Mouse (Mus musculus) layer of hippocampus, postnatal 10 days (tissue): ENCODE measurements around the gene Tgif1. TPM values are rescaled to one million over a fixed set of nuclear protein-coding genes. Genes with fewer than 3 reads are reported as not detected.

Experiments
- DNase-seq, 2 experiments: peaks; one replicate each; pipeline ENCODE4 v3.0.0; 2021; ENCODE audit warnings: low spot score in 2 of 2
- microRNA-seq, 2 experiments: library from miRNA; unstranded; fragments of <30 nt; microRNA quantifications; one replicate each; pipeline ENCODE4 v1.2.0; 2021
- total RNA-seq, 2 experiments: library from RNA; stranded (reverse); gene quantifications; 2 replicates each; pipeline ENCODE4 v1.2.3; 2021

Gene Tgif1
- total RNA-seq, 2 experiments from 2014 or later = 2.6 to 3.9 TPM

GRCm38 (mm10) chr17:70808837-70809236 is 44.5 kb downstream of the Tgif1 start:
- no peak for DNase-seq

- no peak for DNase-seq
Measured at GRCm38 (mm10) chr17:70807885-70808284, 45.5 kb downstream of the Tgif1 start.

GRCm38 (mm10) chr17:70806600-70806999 is 46.7 kb downstream of the Tgif1 start:
- no peak for DNase-seq

GRCm38 (mm10) chr17:70805866-70806265 is 47.5 kb downstream of the Tgif1 start:
- no peak for DNase-seq

GRCm38 (mm10) chr17:70802022-70802421 is 51.3 kb downstream of the Tgif1 start:
- DNase-seq = no peak

- no peak for DNase-seq
Measured at GRCm38 (mm10) chr17:70799266-70799665, 54.1 kb downstream of the Tgif1 start.

- no peak for DNase-seq
Measured at GRCm38 (mm10) chr17:70797773-70798045, 55.6 kb downstream of the Tgif1 start.

GRCm38 (mm10) chr17:70796940-70797772 is 56.2 kb downstream of the Tgif1 start:
- DNase-seq = no peak

- no peak for DNase-seq
Measured at GRCm38 (mm10) chr17:70795196-70795595, 58.1 kb downstream of the Tgif1 start.

- no peak for DNase-seq
Measured at GRCm38 (mm10) chr17:70794722-70795121, 58.6 kb downstream of the Tgif1 start.

GRCm38 (mm10) chr17:70794291-70794690 is 59.1 kb downstream of the Tgif1 start:
- DNase-seq = peak; percentile 28 to 38

Small RNAs within 50 kb of the gene (microRNA-seq; reads per million reads assigned to microRNA genes)
- 0 reads per million in 2 experiments for gene Mir1195

Other genes with a start within 250 kb of the Tgif1 start
- 1 to 10 TPM; 5.0 to 6.0 TPM for gene Myom1, start 149.1 kb upstream of the Tgif1 start, total RNA-seq
- 10 to 100 TPM; 53.4 to 54.1 TPM for gene Myl12a, start 149.3 kb upstream of the Tgif1 start, total RNA-seq